ENCODE assay signal across 8 mouse cellular contexts in genomic region chr11:32224468-32225139, GRCm38 (mm10). TPM values are rescaled to one million over a fixed set of nuclear protein-coding genes. Genes with fewer than 3 reads are reported as not detected.
DNase-seq lines count a peak whose midpoint lies in the region; ATAC-seq and TF ChIP-seq lines count a peak whose summit lies in the region.

No protein-coding gene starts in this region.

- peak; percentile 28 to 32 for DNase-seq in spleen, adult 18-20 months
- no peak for DNase-seq in spleen, postnatal 14 days (ENCODE audit: low spot score in 2 of 2)
- DNase-seq in lung, postnatal 25 days (ENCODE audit: low spot score), result peak; percentile 91

- H3K9me3 ChIP-seq in embryonic facial prominence, embryonic 13.5 days, result no peaks in the 10 kb centered on the region
- no peaks in the 10 kb centered on the region for H3K9me3 ChIP-seq in heart, embryonic 14.5 days (ENCODE audit: control insufficient read depth, low read length)
- no peaks in the 10 kb centered on the region for H3K9me3 ChIP-seq in kidney, embryonic 16.5 days (ENCODE audit: low read length)

- H3K36me3 ChIP-seq in embryonic facial prominence, embryonic 13.5 days, result peaks cover 18% of the 10 kb centered on the region
- peaks cover 7% of the 10 kb centered on the region for H3K36me3 ChIP-seq in heart, embryonic 14.5 days (ENCODE audit: control insufficient read depth, insufficient read depth, low read length)
- peaks cover 8% of the 10 kb centered on the region; the same call in 1 of the 2 replicates for H3K36me3 ChIP-seq in kidney, embryonic 16.5 days (ENCODE audit: insufficient read depth, low read length)
- H3K36me3 ChIP-seq in testis, adult 2 months (ENCODE audit: control insufficient read depth, insufficient read depth, low read length), result no peaks in the 10 kb centered on the region

- TF ChIP-seq CTCF in testis, adult 2 months (IDR thresholded peaks at IDR 0.05; ENCODE audit: control insufficient read depth, insufficient read depth, insufficient replicate concordance, low read depth, low read length), result no peak

- TF ChIP-seq POLR2A in testis, adult 2 months (IDR thresholded peaks at IDR 0.05; ENCODE audit: control insufficient read depth, low read depth, low read length), result no peak

- WGBS in embryonic facial prominence, embryonic 13.5 days, result 6% methylated on average over 4 of the region's 4 CpGs
- WGBS in heart, embryonic 14.5 days, result 27% methylated on average over 4 of the region's 4 CpGs
- WGBS in kidney, embryonic 16.5 days, result 19% methylated on average over 4 of the region's 4 CpGs

- H3K27ac ChIP-seq in embryonic facial prominence, embryonic 13.5 days, result peak overlapping the region; percentile 92
- H3K27ac ChIP-seq in heart, embryonic 14.5 days (replicated peaks in 1 of 2; ENCODE audit: control insufficient read depth in 1 of 2, insufficient read depth in 1 of 2, low read depth in 2 of 2, low read length in 2 of 2), result peak overlapping the region; percentile 77 to 89
- peak overlapping the region; percentile 89 for H3K27ac ChIP-seq in kidney, embryonic 16.5 days (ENCODE audit: low read length)
- peak overlapping the region; percentile 65 for H3K27ac ChIP-seq in testis, adult 2 months (ENCODE audit: control insufficient read depth, insufficient read depth, low read depth, low read length)

- ATAC-seq in embryonic facial prominence, embryonic 13.5 days (ENCODE audit: insufficient number of reproducible peaks, insufficient read depth, low FRiP score, low TSS enrichment, low read depth), result no peak
- 0 out of 2 replicates have a peak, but pooled peaks have one; percentile 18 for ATAC-seq in heart, embryonic 14.5 days (ENCODE audit: insufficient number of reproducible peaks, insufficient read depth, low FRiP score, low read depth)
- no peak for ATAC-seq in kidney, embryonic 16.5 days (ENCODE audit: low FRiP score, low TSS enrichment)
- no peak for ATAC-seq in erythroblast, adult 5-6 weeks (replicated peaks; ENCODE audit: low FRiP score, poor library complexity, severe bottlenecking)

- H3K9ac ChIP-seq in embryonic facial prominence, embryonic 13.5 days, result peak overlapping the region; percentile 46; the same call in 1 of the 2 replicates
- H3K9ac ChIP-seq in heart, embryonic 14.5 days (ENCODE audit: low read length), result 0 out of 2 replicates have a peak overlapping the region, but pooled peaks have one; percentile 13
- no peak overlapping the region for H3K9ac ChIP-seq in kidney, embryonic 16.5 days (replicated peaks; ENCODE audit: low read length)

- H3K4me2 ChIP-seq in embryonic facial prominence, embryonic 13.5 days, result peak overlapping the region; percentile 33
- peak overlapping the region; percentile 16; the same call in 1 of the 2 replicates for H3K4me2 ChIP-seq in heart, embryonic 14.5 days (ENCODE audit: low read length)
- peak overlapping the region; percentile 14 for H3K4me2 ChIP-seq in kidney, embryonic 16.5 days (replicated peaks; ENCODE audit: low read depth, low read length)

- peaks cover 65% of the 10 kb centered on the region for H3K4me1 ChIP-seq in embryonic facial prominence, embryonic 13.5 days
- peaks cover 42 to 56% of the 10 kb centered on the region in 2 experiments for H3K4me1 ChIP-seq in heart, embryonic 14.5 days (ENCODE audit: control insufficient read depth in 2 of 2, insufficient read depth in 2 of 2, low read length in 2 of 2)
- H3K4me1 ChIP-seq in kidney, embryonic 16.5 days (ENCODE audit: insufficient read depth, low read length), result peaks cover 61% of the 10 kb centered on the region
- peaks cover 25% of the 10 kb centered on the region for H3K4me1 ChIP-seq in testis, adult 2 months (ENCODE audit: control insufficient read depth, insufficient read depth, low read length)

- H3K4me3 ChIP-seq in embryonic facial prominence, embryonic 13.5 days, result no peak overlapping the region
- no peak overlapping the region for H3K4me3 ChIP-seq in heart, embryonic 14.5 days (ENCODE audit: control insufficient read depth in 1 of 2, insufficient read depth in 1 of 2, low read depth in 1 of 2, low read length in 2 of 2)
- no peak overlapping the region for H3K4me3 ChIP-seq in kidney, embryonic 16.5 days (ENCODE audit: low read length)
- H3K4me3 ChIP-seq in testis, adult 2 months (ENCODE audit: control insufficient read depth, low read depth, low read length), result no peak overlapping the region

- H3K27me3 ChIP-seq in embryonic facial prominence, embryonic 13.5 days, result peaks cover 11% of the 10 kb centered on the region
- H3K27me3 ChIP-seq in heart, embryonic 14.5 days (ENCODE audit: control insufficient read depth, insufficient read depth, low read length), result no peaks in the 10 kb centered on the region
- H3K27me3 ChIP-seq in kidney, embryonic 16.5 days (ENCODE audit: insufficient read depth, low read length), result no peaks in the 10 kb centered on the region
- H3K27me3 ChIP-seq in testis, adult 2 months (ENCODE audit: control insufficient read depth, insufficient read depth, low read length), result 0 out of 2 replicates have a peak, but pooled peaks cover 2% of the 10 kb centered on the region

RNA-seq across cellular contexts. Expression of gene Mpg, which starts 1.7 kb away (rescaled TPM):
- 42.2 and 44.1 TPM in 2 replicates for polyA plus RNA-seq in embryonic facial prominence, embryonic 13.5 days (2015; fragmentation: Nextera tagmentation; extraction: Ambion mirVana)
- 19.3 and 20.6 TPM in 2 replicates for polyA plus RNA-seq in heart, embryonic 14.5 days (2014; fragmentation: Nextera tagmentation; extraction: Ambion mirVana)
- polyA plus RNA-seq in kidney, embryonic 16.5 days (2015; fragmentation: Nextera tagmentation; extraction: Ambion mirVana), result 38.3 and 42.4 TPM in 2 replicates
- polyA plus RNA-seq in testis, adult 2 months (2012; rRNA removed), result 16.3 and 16.4 TPM in 2 replicates
- total RNA-seq in erythroblast, adult 5-6 weeks (2015; ENCODE audit: low replicate concordance), result 21.3 and 22.1 TPM in 2 replicates
- total RNA-seq in erythroblast, adult 5-6 weeks (2017; ENCODE audit: low replicate concordance), result 29.0 and 33.3 TPM in 2 replicates

RNA-seq across cellular contexts. Expression of gene Rhbdf1, which starts 2.5 kb away (rescaled TPM):
- polyA plus RNA-seq in embryonic facial prominence, embryonic 13.5 days (2015; fragmentation: Nextera tagmentation; extraction: Ambion mirVana), result 55.5 and 55.9 TPM in 2 replicates
- polyA plus RNA-seq in heart, embryonic 14.5 days (2014; fragmentation: Nextera tagmentation; extraction: Ambion mirVana), result 26.6 TPM in 2 replicates
- polyA plus RNA-seq in kidney, embryonic 16.5 days (2015; fragmentation: Nextera tagmentation; extraction: Ambion mirVana), result 61.9 and 62.1 TPM in 2 replicates
- 6.8 and 9.5 TPM in 2 replicates for polyA plus RNA-seq in testis, adult 2 months (2012; rRNA removed)
- total RNA-seq in erythroblast, adult 5-6 weeks (2015; ENCODE audit: low replicate concordance), result not detected in 2 replicates
- 1.2 and 7.5 TPM in 2 replicates for total RNA-seq in erythroblast, adult 5-6 weeks (2017; ENCODE audit: low replicate concordance)

RNA-seq across cellular contexts. Expression of gene Snrnp25, which starts 19.4 kb away (rescaled TPM):
- polyA plus RNA-seq in embryonic facial prominence, embryonic 13.5 days (2015; fragmentation: Nextera tagmentation; extraction: Ambion mirVana), result 64.4 and 69.3 TPM in 2 replicates
- 46.1 and 49.5 TPM in 2 replicates for polyA plus RNA-seq in heart, embryonic 14.5 days (2014; fragmentation: Nextera tagmentation; extraction: Ambion mirVana)
- polyA plus RNA-seq in kidney, embryonic 16.5 days (2015; fragmentation: Nextera tagmentation; extraction: Ambion mirVana), result 56.6 and 61.1 TPM in 2 replicates
- polyA plus RNA-seq in testis, adult 2 months (2012; rRNA removed), result 38.8 and 39.6 TPM in 2 replicates
- total RNA-seq in erythroblast, adult 5-6 weeks (2015; ENCODE audit: low replicate concordance), result 64.4 and 68.3 TPM in 2 replicates
- total RNA-seq in erythroblast, adult 5-6 weeks (2017; ENCODE audit: low replicate concordance), result 29.9 and 61.1 TPM in 2 replicates

RNA-seq across cellular contexts. Expression of gene Il9r, which starts 24.5 kb away (rescaled TPM):
- 0.31 and 0.43 TPM in 2 replicates for polyA plus RNA-seq in embryonic facial prominence, embryonic 13.5 days (2015; fragmentation: Nextera tagmentation; extraction: Ambion mirVana)
- 0.05 TPM in 1 of 2 replicates, not detected in the other for polyA plus RNA-seq in heart, embryonic 14.5 days (2014; fragmentation: Nextera tagmentation; extraction: Ambion mirVana)
- 0.04 TPM in 1 of 2 replicates, not detected in the other for polyA plus RNA-seq in kidney, embryonic 16.5 days (2015; fragmentation: Nextera tagmentation; extraction: Ambion mirVana)
- 1.6 and 2.1 TPM in 2 replicates for polyA plus RNA-seq in testis, adult 2 months (2012; rRNA removed)
- total RNA-seq in erythroblast, adult 5-6 weeks (2015; ENCODE audit: low replicate concordance), result not detected in 2 replicates
- total RNA-seq in erythroblast, adult 5-6 weeks (2017; ENCODE audit: low replicate concordance), result not detected in 2 replicates

RNA-seq across cellular contexts. Expression of gene Nprl3, which starts 42.9 kb away (rescaled TPM):
- 42.6 and 46.9 TPM in 2 replicates for polyA plus RNA-seq in embryonic facial prominence, embryonic 13.5 days (2015; fragmentation: Nextera tagmentation; extraction: Ambion mirVana)
- polyA plus RNA-seq in heart, embryonic 14.5 days (2014; fragmentation: Nextera tagmentation; extraction: Ambion mirVana), result 33.2 and 33.9 TPM in 2 replicates
- polyA plus RNA-seq in kidney, embryonic 16.5 days (2015; fragmentation: Nextera tagmentation; extraction: Ambion mirVana), result 50.2 and 50.8 TPM in 2 replicates
- 61.4 and 62.8 TPM in 2 replicates for polyA plus RNA-seq in testis, adult 2 months (2012; rRNA removed)
- 58.0 and 62.7 TPM in 2 replicates for total RNA-seq in erythroblast, adult 5-6 weeks (2015; ENCODE audit: low replicate concordance)
- 166 and 187 TPM in 2 replicates for total RNA-seq in erythroblast, adult 5-6 weeks (2017; ENCODE audit: low replicate concordance)

Comparison
In these comparisons a context has a peak if more than half of its experiments do, and no peak if none do; other contexts are left out.
1. DNase-seq: peak in spleen, adult 18-20 months (2 of 2) and lung, postnatal 25 days (single experiment); none in spleen, postnatal 14 days (0 of 2).
2. Peak in every context shown above with its lines, with median percentiles within 50 percentile points of each other: H3K27ac ChIP-seq and H3K4me2 ChIP-seq.